Mouse (Mus musculus): ENCODE results near the gene Ntrk2. TPM values are rescaled to one million over a fixed set of nuclear protein-coding genes. Genes with fewer than 3 reads are reported as not detected.

Ntrk2 gene
- total and polyA plus RNA-seq, 3 experiments = under 0.01 TPM; not detected in 2

DNA sequence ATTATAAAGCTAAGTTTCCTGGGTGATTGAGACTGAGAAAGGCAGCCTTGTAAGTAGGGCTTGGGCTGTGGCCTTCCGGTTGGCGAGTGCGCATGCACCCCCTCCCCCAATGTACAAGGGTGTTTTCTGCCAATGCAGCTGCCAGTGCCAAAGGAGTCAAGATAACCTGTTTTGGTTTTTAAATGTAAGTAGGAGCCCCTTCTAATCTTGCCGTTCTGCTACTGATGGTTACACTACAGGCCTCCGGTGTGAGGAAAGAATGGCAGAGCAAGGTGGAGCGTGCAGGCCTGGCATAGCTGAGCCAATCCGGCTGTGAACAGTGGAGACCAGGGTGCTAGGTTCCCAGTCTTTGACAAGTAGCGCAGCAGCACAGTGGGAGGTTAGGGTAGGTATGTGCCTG lies 3.6 kb downstream of the Ntrk2 start:
- H3K4me1 ChIP-seq (ENCODE audit: control insufficient read depth in 1 of 2, insufficient read depth in 2 of 2, low read length in 2 of 2) = no peaks in the 10 kb centered on the region
- no peak overlapping the region for H3K4me3 ChIP-seq (ENCODE audit: control insufficient read depth in 1 of 2, insufficient read depth in 1 of 2, low read depth in 2 of 2, low read length in 2 of 2)
- TF ChIP-seq E2F4 (IDR thresholded peaks at IDR 0.05; ENCODE audit: borderline replicate concordance, low read depth, low read length) (no peak), JUND (IDR thresholded peaks at IDR 0.05; ENCODE audit: low read depth, low read length) (no peak), GABPA (IDR thresholded peaks at IDR 0.05; ENCODE audit: low read depth, low read length) (no peak), ZMIZ1 (IDR thresholded peaks at IDR 0.05; ENCODE audit: low read depth, low read length) (no peak), POLR2AphosphoS5 (IDR thresholded peaks at IDR 0.05; ENCODE audit: borderline replicate concordance, low read depth, low read length) (no peak), TAL1 (IDR thresholded peaks at IDR 0.05; ENCODE audit: low read length) (no peak)
- no peaks in the 10 kb centered on the region for H3K9me3 ChIP-seq (replicated peaks; ENCODE audit: insufficient read depth, low read length)
- H3K9ac ChIP-seq (ENCODE audit: control insufficient read depth, low read depth, low read length, poor library complexity, severe bottlenecking) = no peak overlapping the region
- no peaks in the 10 kb centered on the region for H3K79me2 ChIP-seq (ENCODE audit: control insufficient read depth, insufficient read depth, low read length, poor library complexity)
- no peaks in the 10 kb centered on the region for H3K27me3 ChIP-seq (ENCODE audit: control insufficient read depth in 1 of 2, insufficient read depth in 2 of 2, low read length in 2 of 2)
- no peaks in the 10 kb centered on the region for H3K36me3 ChIP-seq (ENCODE audit: control insufficient read depth in 1 of 2, insufficient read depth in 2 of 2, low read length in 2 of 2)
- H3K27ac ChIP-seq (ENCODE audit: control insufficient read depth, low read depth, low read length) = no peak overlapping the region
- DNase-seq (ENCODE audit: low read depth, low spot score) = no peak

DNA sequence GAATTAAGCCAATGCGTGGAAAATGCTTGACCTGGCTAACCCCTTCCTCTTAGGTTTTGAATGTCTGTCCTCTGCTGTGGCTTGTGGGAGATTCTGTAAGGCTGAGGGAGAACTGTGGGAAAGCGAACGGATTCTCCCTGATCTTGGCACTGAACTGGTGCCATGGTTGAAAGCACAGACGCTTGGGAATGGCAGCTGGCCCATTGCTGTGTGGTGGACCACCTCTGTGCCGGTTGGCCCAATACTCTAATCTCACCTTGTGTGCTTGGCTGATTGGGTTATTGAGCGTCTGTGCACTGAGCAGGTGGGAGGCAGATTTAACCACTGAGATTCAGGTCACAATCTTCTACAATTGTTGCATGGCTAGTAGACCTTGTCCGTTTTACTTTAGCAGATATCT lies 18.4 kb downstream of the Ntrk2 start:
- no peaks in the 10 kb centered on the region for H3K36me3 ChIP-seq (ENCODE audit: control insufficient read depth in 1 of 2, insufficient read depth in 2 of 2, low read length in 2 of 2)
- H3K27me3 ChIP-seq (ENCODE audit: control insufficient read depth in 1 of 2, insufficient read depth in 2 of 2, low read length in 2 of 2) = no peaks in the 10 kb centered on the region
- TF ChIP-seq ZMIZ1 (IDR thresholded peaks at IDR 0.05; ENCODE audit: low read depth, low read length) = no peak
- no peak for TF ChIP-seq MEF2A (IDR thresholded peaks at IDR 0.05; ENCODE audit: extremely low read depth, insufficient replicate concordance, low read depth, low read length, poor library complexity, severe bottlenecking)
- no peak for TF ChIP-seq MYB (IDR thresholded peaks at IDR 0.05; ENCODE audit: low read depth, low read length)
- no peak for TF ChIP-seq ZC3H11A (IDR thresholded peaks at IDR 0.05; ENCODE audit: low read depth, low read length)
- TF ChIP-seq ETS1 (IDR thresholded peaks at IDR 0.05; ENCODE audit: low read depth, low read length) = no peak
- TF ChIP-seq TBP (IDR thresholded peaks at IDR 0.05; ENCODE audit: low read depth, low read length) = no peak
- TF ChIP-seq USF2 (IDR thresholded peaks at IDR 0.05; ENCODE audit: borderline replicate concordance in 1 of 2, insufficient read depth in 1 of 2, low read depth in 1 of 2, low read length in 2 of 2) = no peak
- TF ChIP-seq SIN3A (IDR thresholded peaks at IDR 0.05; ENCODE audit: low read length) = no peak
- no peak for TF ChIP-seq GABPA (IDR thresholded peaks at IDR 0.05; ENCODE audit: low read depth, low read length)
- TF ChIP-seq MAX (IDR thresholded peaks at IDR 0.05; ENCODE audit: low read length) = no peak
- TF ChIP-seq NRF1 (IDR thresholded peaks at IDR 0.05; ENCODE audit: insufficient read depth, low read depth, low read length, poor library complexity, severe bottlenecking) = no peak
- TF ChIP-seq HCFC1 (IDR thresholded peaks at IDR 0.05; ENCODE audit: low read depth, low read length) = no peak
- no peak for TF ChIP-seq POLR2AphosphoS5 (IDR thresholded peaks at IDR 0.05; ENCODE audit: borderline replicate concordance, low read depth, low read length)
- no peak for TF ChIP-seq EP300 (IDR thresholded peaks at IDR 0.05; ENCODE audit: low read depth in 1 of 2, low read length in 2 of 2)
- no peak for TF ChIP-seq RCOR1 (IDR thresholded peaks at IDR 0.05; ENCODE audit: low read depth, low read length)
- no peak for TF ChIP-seq TCF12 (IDR thresholded peaks at IDR 0.05; ENCODE audit: low read depth, low read length)
- no peaks in the 10 kb centered on the region for H3K9me3 ChIP-seq (replicated peaks; ENCODE audit: insufficient read depth, low read length)
- no peak for DNase-seq (ENCODE audit: low read depth, low spot score)
- H3K79me2 ChIP-seq (ENCODE audit: control insufficient read depth, insufficient read depth, low read length, poor library complexity) = no peaks in the 10 kb centered on the region
- no peak overlapping the region for H3K27ac ChIP-seq (ENCODE audit: control insufficient read depth, low read depth, low read length)
- no peak overlapping the region for H3K9ac ChIP-seq (ENCODE audit: control insufficient read depth, low read depth, low read length, poor library complexity, severe bottlenecking)
- H3K4me3 ChIP-seq (ENCODE audit: control insufficient read depth in 1 of 2, insufficient read depth in 1 of 2, low read depth in 2 of 2, low read length in 2 of 2) = no peak overlapping the region
- no peaks in the 10 kb centered on the region for H3K4me1 ChIP-seq (ENCODE audit: control insufficient read depth in 1 of 2, insufficient read depth in 2 of 2, low read length in 2 of 2)
